Mouse (Mus musculus): Measurements from ENCODE around the gene Nosip. TPM values are rescaled to one million over a fixed set of nuclear protein-coding genes. Genes with fewer than 3 reads are reported as not detected.

The Nosip gene
- total RNA-seq, 2 experiments from 2014 or later: 42.2 to 49.4 TPM

- ATAC-seq (replicated peaks; ENCODE audit: poor library complexity, severe bottlenecking): no peak
Measured at GRCm38 (mm10) chr7:45056329-45056971, 5.8 kb upstream of the Nosip start.

GRCm38 (mm10) chr7:45056972-45057348, 5.3 kb upstream of the Nosip start:
- no peak for ATAC-seq (replicated peaks; ENCODE audit: poor library complexity, severe bottlenecking)

- ATAC-seq (replicated peaks; ENCODE audit: poor library complexity, severe bottlenecking): no peak
Measured at GRCm38 (mm10) chr7:45058607-45059571, 3.3 kb upstream of the Nosip start.

- no peak for ATAC-seq (replicated peaks; ENCODE audit: poor library complexity, severe bottlenecking)
Measured at GRCm38 (mm10) chr7:45060632-45061122, 1.6 kb upstream of the Nosip start.

- ATAC-seq (replicated peaks; ENCODE audit: poor library complexity, severe bottlenecking): no peak
Measured at GRCm38 (mm10) chr7:45061532-45062075, 625 bp upstream of the Nosip start.

- no peak for ATAC-seq (replicated peaks; ENCODE audit: poor library complexity, severe bottlenecking)
Measured at GRCm38 (mm10) chr7:45067190-45067999, 5.2 kb downstream of the Nosip start.

GRCm38 (mm10) chr7:45068000-45068318, 5.7 kb downstream of the Nosip start:
- peak; percentile 80 for ATAC-seq (replicated peaks; ENCODE audit: poor library complexity, severe bottlenecking)

GRCm38 (mm10) chr7:45069671-45070070, 7.4 kb downstream of the Nosip start:
- ATAC-seq (replicated peaks; ENCODE audit: poor library complexity, severe bottlenecking): no peak

- ATAC-seq (replicated peaks; ENCODE audit: poor library complexity, severe bottlenecking): no peak
Measured at GRCm38 (mm10) chr7:45072230-45072629, 10.0 kb downstream of the Nosip start.

- no peak for ATAC-seq (replicated peaks; ENCODE audit: poor library complexity, severe bottlenecking)
Measured at GRCm38 (mm10) chr7:45073171-45073707, 11.0 kb downstream of the Nosip start.

GRCm38 (mm10) chr7:45073949-45074348, 11.7 kb downstream of the Nosip start:
- ATAC-seq (replicated peaks; ENCODE audit: poor library complexity, severe bottlenecking): no peak

- ATAC-seq (replicated peaks; ENCODE audit: poor library complexity, severe bottlenecking): no peak
Measured at GRCm38 (mm10) chr7:45075405-45075804, 13.2 kb downstream of the Nosip start.

GRCm38 (mm10) chr7:45076501-45076900, 14.3 kb downstream of the Nosip start:
- no peak for ATAC-seq (replicated peaks; ENCODE audit: poor library complexity, severe bottlenecking)

- ATAC-seq (replicated peaks; ENCODE audit: poor library complexity, severe bottlenecking): no peak
Measured at GRCm38 (mm10) chr7:45077322-45077721, 15.1 kb downstream of the Nosip start.

- no peak for ATAC-seq (replicated peaks; ENCODE audit: poor library complexity, severe bottlenecking)
Measured at GRCm38 (mm10) chr7:45077829-45078228, 15.6 kb downstream of the Nosip start.

- no peak for ATAC-seq (replicated peaks; ENCODE audit: poor library complexity, severe bottlenecking)
Measured at GRCm38 (mm10) chr7:45078513-45078912, 16.3 kb downstream of the Nosip start.

GRCm38 (mm10) chr7:45079856-45080255, 17.6 kb downstream of the Nosip start:
- ATAC-seq (replicated peaks; ENCODE audit: poor library complexity, severe bottlenecking): peak; percentile 36

- no peak for ATAC-seq (replicated peaks; ENCODE audit: poor library complexity, severe bottlenecking)
Measured at GRCm38 (mm10) chr7:45081016-45081415, 18.8 kb downstream of the Nosip start.

GRCm38 (mm10) chr7:45082401-45083299, 20.4 kb downstream of the Nosip start:
- ATAC-seq (replicated peaks; ENCODE audit: poor library complexity, severe bottlenecking): peak; percentile 77

Data from granulocyte monocyte progenitor cell, adult 5-6 weeks (primary cell).